Mouse (Mus musculus) thymus, adult 2 months (tissue): ENCODE measurements around the gene Zfhx3.

Experiments used
- CTCF ChIP-seq: fragments of 200-500 bp; IDR thresholded peaks from 2 replicates; pipeline ENCODE4 v1.5.1; 2012; ENCODE audit warnings: mild to moderate bottlenecking, control low read depth, low read length, moderate library complexity, borderline replicate concordance; ENCODE audit not compliant: control insufficient read depth, poor library complexity, insufficient read depth; ENCODE audit errors: extremely low read depth
- POLR2A ChIP-seq: fragments of 200-500 bp; IDR thresholded peaks from 2 replicates; pipeline ENCODE4 v1.6.1; 2012; ENCODE audit warnings: mild to moderate bottlenecking, low read length, control low read depth, moderate library complexity; ENCODE audit not compliant: control insufficient read depth, poor library complexity, insufficient read depth; ENCODE audit errors: extremely low read depth

DNA sequence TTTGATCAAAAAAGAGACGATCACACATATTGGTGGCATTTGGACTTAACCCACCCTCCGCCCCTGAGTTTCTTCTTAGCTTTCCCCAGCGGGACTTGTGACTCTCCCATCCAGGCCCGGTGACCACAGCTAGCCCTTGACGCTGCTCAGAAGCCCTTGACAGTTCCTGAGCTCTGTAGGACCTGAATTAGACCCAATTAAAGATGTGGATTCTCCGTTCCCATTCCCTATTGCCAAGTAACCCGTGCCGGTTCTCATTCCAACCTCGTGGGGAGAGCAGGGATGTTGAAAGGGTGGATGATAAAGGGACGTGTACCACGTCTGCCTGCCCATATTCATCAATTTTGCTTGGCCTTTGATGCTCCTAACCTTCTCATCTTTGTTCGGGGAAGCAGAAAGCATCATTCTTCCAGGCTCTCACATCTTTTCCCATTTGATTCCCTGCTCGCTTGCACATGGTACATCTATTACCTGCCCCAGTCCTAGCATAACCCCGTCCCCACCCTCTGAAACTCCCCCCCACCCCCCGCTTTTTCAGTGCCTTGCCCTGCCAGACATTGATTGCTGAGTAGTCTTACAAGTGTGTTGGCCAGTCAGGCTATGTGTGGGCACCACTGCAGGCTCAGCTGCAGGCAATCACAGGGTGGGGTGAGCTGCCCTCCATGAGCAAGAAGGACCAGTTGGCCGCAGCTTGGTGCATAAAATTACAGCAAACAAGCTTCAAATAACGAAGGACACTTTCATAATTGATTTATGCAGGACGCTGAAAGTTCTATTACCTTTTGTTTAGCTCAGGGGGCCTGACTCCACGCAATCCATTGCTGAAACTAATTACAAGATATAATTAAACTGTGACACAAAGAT lies 525.0 kb downstream of the Zfhx3 start:
- TF ChIP-seq POLR2A: no peak
- no peak for TF ChIP-seq CTCF
